Mouse (Mus musculus): ENCODE data around the gene Fbxo6.

DNA sequence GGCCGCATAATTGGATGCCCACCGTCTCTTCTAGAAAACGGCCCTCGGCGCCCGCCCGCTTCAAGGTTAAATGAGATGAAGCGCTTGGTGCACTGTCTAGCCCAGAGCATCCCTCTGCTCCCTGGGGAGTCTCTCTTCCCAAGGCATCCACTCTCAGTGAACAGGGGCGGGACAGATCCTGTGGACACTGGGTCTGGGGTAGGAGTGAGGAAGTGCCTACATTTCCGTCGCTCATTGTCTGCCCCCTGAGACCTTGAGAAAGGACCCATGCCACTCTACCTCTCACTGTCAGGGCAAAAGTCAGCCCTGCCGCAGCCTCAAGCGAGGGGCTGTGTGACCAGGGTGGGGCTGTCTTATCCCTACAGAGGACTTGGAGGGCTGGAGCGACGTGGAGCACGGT is 12.5 kb upstream of the Fbxo6 start:
- TF ChIP-seq CTCF (IDR thresholded peaks at IDR 0.05; ENCODE audit: control insufficient read depth, insufficient read depth, insufficient read length) (no peak), CEBPB (IDR thresholded peaks at IDR 0.05; ENCODE audit: low read depth) (no peak), MAX (IDR thresholded peaks at IDR 0.05) (no peak)
